Mouse (Mus musculus) stomach, postnatal 0 days (tissue): ENCODE results near the gene Flad1. TPM values are rescaled to one million over a fixed set of nuclear protein-coding genes. Genes with fewer than 3 reads are reported as not detected.

Source experiments
- ATAC-seq: fragments of 200-750 bp; cut with Nextera tagmentation; 2 replicates; pipeline ENCODE4 v1.8.0; 2017; ENCODE audit not compliant: low FRiP score, low TSS enrichment
- DNase-seq: peaks from one replicate; pipeline ENCODE4 v3.0.0-alpha.2; 2016; ENCODE audit warnings: low spot score
- H3K27ac ChIP-seq: fragments of 300-500 bp; sonication (generic); replicated peaks from 2 replicates; pipeline ENCODE4 v1.5.1; 2014; ENCODE audit warnings: mild to moderate bottlenecking, control low read depth
- H3K27me3 ChIP-seq: fragments of 300-500 bp; sonication (generic); 2 replicates; pipeline ENCODE4 v1.6.1; 2014; ENCODE audit warnings: low read length; ENCODE audit not compliant: control insufficient read depth, insufficient read depth
- H3K36me3 ChIP-seq: fragments of 300-500 bp; sonication (generic); 2 replicates; pipeline ENCODE4 v1.6.1; 2014; ENCODE audit warnings: low read length, mixed read lengths; ENCODE audit not compliant: control insufficient read depth, insufficient read depth
- H3K4me1 ChIP-seq: fragments of 300-500 bp; sonication (generic); replicated peaks from 2 replicates; pipeline ENCODE4 v1.6.1; 2014; ENCODE audit warnings: antibody characterized with exemption; ENCODE audit not compliant: control insufficient read depth, insufficient read depth
- H3K4me2 ChIP-seq: fragments of 300-500 bp; sonication (generic); replicated peaks from 2 replicates; pipeline ENCODE4 v1.6.1; 2014; ENCODE audit warnings: low read depth, mild to moderate bottlenecking, control low read depth, moderate library complexity
- H3K4me3 ChIP-seq: fragments of 300-500 bp; sonication (generic); 2 replicates; pipeline ENCODE4 v1.5.1; 2014; ENCODE audit warnings: low read depth, low read length, control low read depth
- H3K9ac ChIP-seq: fragments of 300-500 bp; sonication (generic); 2 replicates; pipeline ENCODE4 v1.6.1; 2014; ENCODE audit warnings: mild to moderate bottlenecking, low read length, control low read depth, mixed read lengths
- H3K9me3 ChIP-seq: fragments of 300-500 bp; sonication (generic); 2 replicates; pipeline ENCODE4 v1.6.1; 2016; ENCODE audit warnings: low read length; ENCODE audit not compliant: control insufficient read depth
- CTCF ChIP-seq: IDR thresholded peaks from 2 replicates; pipeline ENCODE4 v1.5.1; 2016; ENCODE audit warnings: antibody characterized with exemption, low read depth, mild to moderate bottlenecking, moderate library complexity
- EP300 ChIP-seq: optimal IDR thresholded peaks from 2 replicates; pipeline ENCODE3; 2016; ENCODE audit warnings: antibody characterized with exemption
- WGBS: fragments of 180-500 bp; shearing (Covaris S2); extraction: QIAGEN DNeasy Blood & Tissue Kit; methylation state at CpG from one replicate; pipeline ENCODE4 v1.1.7; 2014; 5-methylcytosine and 5-hydroxymethylcytosine counted together
- polyA plus RNA-seq: library from polyadenylated mRNA; unstranded; fragments of >200 nt; fragmentation: Nextera tagmentation; extraction: Ambion mirVana; gene quantifications from 2 replicates; pipeline ENCODE4 v1.2.1, GENCODE M21; 2015

The Flad1 gene
- polyA plus RNA-seq, 1 experiment from 2014 or later: 20.9 TPM

- no peak for ATAC-seq
- H3K9me3 ChIP-seq: no peaks in the 10 kb centered on the region
Observed at GRCm38 (mm10) chr3:89396654-89397005, 15.0 kb downstream of the Flad1 start.

DNA sequence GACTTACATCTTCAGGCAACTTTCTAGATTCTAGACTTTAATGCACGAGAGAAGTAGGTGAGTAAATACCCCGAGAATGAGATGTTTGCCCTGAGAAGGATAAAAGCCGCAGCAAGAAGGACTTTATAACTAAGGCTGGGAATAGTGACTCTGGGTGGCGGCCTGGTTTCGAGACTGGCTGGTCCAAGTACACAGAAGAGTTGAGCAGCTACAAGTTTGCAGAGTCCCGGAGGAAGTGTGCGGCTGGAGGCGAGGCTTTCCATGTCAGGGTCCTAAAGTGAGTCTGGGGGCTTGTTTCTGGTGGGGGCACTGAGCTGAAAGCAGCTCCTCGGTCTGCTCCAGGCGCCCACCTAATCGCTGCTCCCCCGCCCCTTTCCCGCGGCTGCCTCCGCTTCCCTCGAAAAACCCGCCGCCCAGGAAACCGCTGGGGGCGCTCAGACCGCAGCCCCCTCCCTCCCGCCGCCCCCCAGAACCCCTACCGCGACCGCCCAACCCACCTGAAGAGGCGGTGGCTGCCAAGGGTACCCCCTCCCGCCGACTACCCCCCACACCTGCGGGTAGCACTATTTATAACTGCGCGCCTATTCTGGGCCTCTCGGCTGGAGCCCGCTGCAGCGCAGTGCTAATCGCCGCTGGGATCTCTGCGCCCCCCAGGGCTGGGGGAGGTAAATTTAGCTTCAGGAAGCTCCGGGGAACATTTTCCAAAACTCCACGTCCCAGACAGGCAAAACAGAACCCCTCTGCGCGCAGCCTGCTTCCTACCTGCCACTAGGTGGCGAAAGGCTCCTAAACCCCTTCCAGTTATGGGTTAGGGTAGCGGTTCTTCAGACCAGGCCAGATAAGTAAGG, 15.6 kb downstream of the Flad1 start:
- 1% methylated on average over 43 of the region's 44 CpGs for WGBS
- H3K4me2 ChIP-seq: peak overlapping the region; percentile 99
- H3K4me3 ChIP-seq: peak overlapping the region; percentile 76
- ATAC-seq: no peak
- no peaks in the 10 kb centered on the region for H3K27me3 ChIP-seq
- DNase-seq: peak; percentile 70
- H3K9me3 ChIP-seq: no peaks in the 10 kb centered on the region
- H3K27ac ChIP-seq: peak overlapping the region; percentile 97
- peaks cover 3% of the 10 kb centered on the region; the same call in 1 of the 2 replicates for H3K4me1 ChIP-seq
- peak overlapping the region; percentile 79 for H3K9ac ChIP-seq
- TF ChIP-seq EP300: no peak
- peak; percentile 93 for TF ChIP-seq CTCF
- no peaks in the 10 kb centered on the region for H3K36me3 ChIP-seq

More at GRCm38 (mm10) chr3:89396654-89397005, 15.0 kb downstream of the Flad1 start:
- WGBS: 2% methylated on average over 4 of the region's 4 CpGs
- Histone ChIP-seq H3K4me3 (peak overlapping the region; percentile 76), H3K9ac (no peak overlapping the region), H3K4me2 (peak overlapping the region; percentile 99), H3K27me3 (no peaks in the 10 kb centered on the region), H3K27ac (0 out of 2 replicates have a peak overlapping the region, but pooled peaks have one; percentile 97), H3K36me3 (no peaks in the 10 kb centered on the region), H3K4me1 (peaks cover 3% of the 10 kb centered on the region; the same call in 1 of the 2 replicates)
- DNase-seq: no peak
- TF ChIP-seq CTCF (no peak), EP300 (no peak)

GRCm38 (mm10) chr3:89395419-89395805, 16.3 kb downstream of the Flad1 start:
- peak overlapping the region; percentile 99 for H3K4me2 ChIP-seq
- no peaks in the 10 kb centered on the region for H3K36me3 ChIP-seq
- H3K9ac ChIP-seq: peak overlapping the region; percentile 79
- DNase-seq: no peak
- peak overlapping the region; percentile 76 for H3K4me3 ChIP-seq
- 8% methylated on average over 10 of the region's 10 CpGs for WGBS
- peak overlapping the region; percentile 97 for H3K27ac ChIP-seq
- no peak for ATAC-seq
- peaks cover 6% of the 10 kb centered on the region; the same call in 1 of the 2 replicates for H3K4me1 ChIP-seq
- no peaks in the 10 kb centered on the region for H3K9me3 ChIP-seq
- H3K27me3 ChIP-seq: no peaks in the 10 kb centered on the region
- TF ChIP-seq EP300 (no peak), CTCF (no peak)

GRCm38 (mm10) chr3:89394894-89395256, 16.8 kb downstream of the Flad1 start:
- Histone ChIP-seq H3K9ac (peak overlapping the region; percentile 79), H3K4me2 (peak overlapping the region; percentile 99), H3K27ac (peak overlapping the region; percentile 97), H3K27me3 (no peaks in the 10 kb centered on the region), H3K4me1 (peaks cover 6% of the 10 kb centered on the region; the same call in 1 of the 2 replicates), H3K4me3 (peak overlapping the region; percentile 76), H3K36me3 (no peaks in the 10 kb centered on the region), H3K9me3 (no peaks in the 10 kb centered on the region)
- peak; percentile 87 for DNase-seq
- peak; percentile 22 for ATAC-seq
- WGBS: 0% methylated on average over 12 of the region's 12 CpGs
- TF ChIP-seq CTCF (0 out of 2 replicates have a peak, but pooled peaks have one; percentile 11), EP300 (no peak)

DNA sequence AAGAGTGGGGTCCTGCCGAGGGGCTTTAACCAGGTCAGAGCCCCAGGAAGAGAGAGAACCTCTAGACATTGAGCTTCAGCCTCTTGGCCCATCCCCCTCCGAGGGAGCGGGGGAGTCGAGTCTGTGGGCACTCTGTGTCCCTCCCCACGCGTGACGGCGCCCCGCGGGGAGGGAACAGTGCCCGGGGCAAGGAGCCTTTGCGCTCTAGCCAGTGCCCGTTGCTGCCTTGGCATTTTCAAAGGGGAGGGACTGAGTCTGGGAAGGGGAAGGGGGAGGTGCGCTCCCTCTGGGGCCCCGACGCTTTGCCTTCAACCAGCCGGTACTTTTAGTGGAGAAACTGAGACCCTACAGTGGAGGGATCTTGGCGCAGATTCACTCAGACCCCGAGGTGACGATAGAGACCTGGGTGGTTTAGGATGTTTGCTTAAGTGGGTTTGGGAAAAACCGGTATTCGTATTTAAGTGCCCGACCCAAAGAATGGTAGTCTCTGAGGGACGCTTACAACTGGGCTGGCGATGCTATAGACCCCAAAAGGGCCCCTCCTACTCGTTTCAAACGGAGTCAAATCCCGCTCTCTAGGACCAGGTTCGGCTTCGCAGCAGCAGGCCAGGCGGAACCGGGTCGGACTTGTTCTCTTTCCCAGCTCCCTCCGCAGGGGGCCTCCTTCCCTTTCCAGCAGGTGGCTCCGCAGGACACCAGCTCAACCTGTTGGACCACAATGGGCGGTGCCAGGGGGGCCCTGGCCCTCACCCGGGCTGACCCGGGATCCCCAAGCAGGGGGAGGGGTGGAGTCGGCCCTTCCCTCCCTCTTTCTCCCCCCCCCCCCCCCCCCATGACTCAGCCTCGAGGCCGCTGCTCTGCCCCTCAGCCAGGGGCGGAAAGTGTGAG, 17.4 kb downstream of the Flad1 start, which contains the start of gene Zbtb7b:
Zbtb7b (minus strand) TSS at position 771 of the 888 bp plus-strand sequence.
- H3K27ac ChIP-seq: peak within 1 kb of the TSS; percentile 97
- no peaks in the 10 kb centered on the region for H3K9me3 ChIP-seq
- DNase-seq: peak; percentile 92
- peak within 1 kb of the TSS; percentile 79 for H3K9ac ChIP-seq
- peak within 1 kb of the TSS; percentile 76 for H3K4me3 ChIP-seq
- peaks cover 6% of the 10 kb centered on the region; the same call in 1 of the 2 replicates for H3K4me1 ChIP-seq
- ATAC-seq: peak; percentile 53
- under 1% methylated on average over 39 of the region's 42 CpGs for WGBS
- peak; percentile 63 for TF ChIP-seq CTCF
- TF ChIP-seq EP300: peak; percentile 45
- H3K4me2 ChIP-seq: peak within 1 kb of the TSS; percentile 99
- no peaks in the 10 kb centered on the region for H3K27me3 ChIP-seq
- H3K36me3 ChIP-seq: no peaks in the 10 kb centered on the region
